Mouse (Mus musculus) heart, adult 2 months (tissue): ENCODE data around the gene Ccdc167. TPM values are rescaled to one million over a fixed set of nuclear protein-coding genes. Genes with fewer than 3 reads are reported as not detected.

ENCODE experiments used
- DNase-seq, 2 experiments: peaks; one replicate each; pipeline ENCODE4 v3.0.0; 2021
- H3K27ac ChIP-seq: fragments of 200-600 bp; 2 replicates; pipeline ENCODE4 v1.8.1; 2022
- H3K27me3 ChIP-seq: fragments of 200-500 bp; 2 replicates; pipeline ENCODE4 v1.6.1; 2012; ENCODE audit warnings: mild to moderate bottlenecking, low read length, inconsistent platforms, mixed read lengths; ENCODE audit not compliant: control insufficient read depth, insufficient read depth
- H3K36me3 ChIP-seq: fragments of 200-500 bp; 2 replicates; pipeline ENCODE4 v1.6.1; 2012; ENCODE audit warnings: low read length, inconsistent platforms; ENCODE audit not compliant: control insufficient read depth, insufficient read depth
- H3K4me1 ChIP-seq: fragments of 200-500 bp; 2 replicates; pipeline ENCODE4 v1.6.1; 2011; ENCODE audit warnings: low read length; ENCODE audit not compliant: control insufficient read depth, insufficient read depth
- H3K4me3 ChIP-seq: fragments of 200-600 bp; 2 replicates; pipeline ENCODE4 v1.8.1; 2022
- H3K79me2 ChIP-seq: fragments of 200-500 bp; replicated peaks from 2 replicates; pipeline ENCODE4 v1.6.1; 2012; ENCODE audit warnings: mild to moderate bottlenecking, inconsistent platforms, low read length, moderate library complexity, mixed read lengths; ENCODE audit not compliant: control insufficient read depth, insufficient read depth
- H3K9ac ChIP-seq: fragments of 200-500 bp; 2 replicates; pipeline ENCODE4 v1.6.1; 2012; ENCODE audit warnings: low read depth, mild to moderate bottlenecking, control low read depth, inconsistent platforms, low read length, mixed read lengths
- CTCF ChIP-seq: fragments of 200-600 bp; IDR thresholded peaks from 2 replicates; pipeline ENCODE4 v1.8.1; 2022; ENCODE audit warnings: antibody characterized with exemption, mild to moderate bottlenecking, moderate library complexity
- EP300 ChIP-seq: fragments of 200-500 bp; IDR thresholded peaks from 2 replicates; pipeline ENCODE4 v1.6.1; 2011; ENCODE audit warnings: low read depth, low read length, control low read depth; ENCODE audit not compliant: insufficient read depth
- POLR2A ChIP-seq: fragments of 200-500 bp; IDR thresholded peaks from 2 replicates; pipeline ENCODE4 v1.6.1; 2011; ENCODE audit warnings: mild to moderate bottlenecking, low read depth, low read length, control low read depth; ENCODE audit not compliant: insufficient read depth
- WGBS: fragments of 180-500 bp; shearing (Covaris S2); methylation state at CpG from one replicate; pipeline ENCODE4 v1.1.7; 2018; 5-methylcytosine and 5-hydroxymethylcytosine counted together
- intact Hi-C: fragments of 180-260 bp; cut with DNase I; formaldehyde crosslinking; loops from one replicate; pipeline ENCODE4 v1.15.1; 2025
- polyA plus RNA-seq: library from polyadenylated mRNA; depleted of rRNA; stranded (reverse); fragments of >200 nt; gene quantifications from 2 replicates; pipeline ENCODE4 v1.2.3, GENCODE M21; 2012
- total RNA-seq, 2 experiments: library from RNA; stranded (reverse); gene quantifications; 2 replicates each; pipeline ENCODE4 v1.2.3; 2021

Ccdc167 gene
- total and polyA plus RNA-seq, 3 experiments, result 6.9 to 11.8 (median 11.4) TPM

- no peaks in the 10 kb centered on the region for H3K4me1 ChIP-seq
- 85% methylated on average over 7 of the region's 7 CpGs for WGBS
- H3K79me2 ChIP-seq, result no peaks in the 10 kb centered on the region
- intact Hi-C loops, result no loop called here
- TF ChIP-seq POLR2A (no peak), CTCF (no peak), EP300 (no peak)
- H3K4me3 ChIP-seq, result no peak overlapping the region
- H3K36me3 ChIP-seq, result no peaks in the 10 kb centered on the region
- no peak for DNase-seq
- no peaks in the 10 kb centered on the region for H3K27me3 ChIP-seq
- H3K9ac ChIP-seq, result no peak overlapping the region
- no peak overlapping the region for H3K27ac ChIP-seq
These were observed 34.6 kb downstream of the Ccdc167 start for GRCm38 (mm10) chr17:29682261-29682660.

- no peak overlapping the region for H3K27ac ChIP-seq
- no peak overlapping the region for H3K9ac ChIP-seq
- WGBS, result 93% methylated on average over 9 of the region's 9 CpGs
- TF ChIP-seq CTCF (no peak), EP300 (no peak), POLR2A (no peak)
- no peaks in the 10 kb centered on the region for H3K4me1 ChIP-seq
- H3K27me3 ChIP-seq, result no peaks in the 10 kb centered on the region
- H3K4me3 ChIP-seq, result no peak overlapping the region
- intact Hi-C loops, result no loop called here
- DNase-seq, result no peak
- no peaks in the 10 kb centered on the region for H3K36me3 ChIP-seq
- no peaks in the 10 kb centered on the region for H3K79me2 ChIP-seq
These were observed 35.2 kb downstream of the Ccdc167 start for GRCm38 (mm10) chr17:29681669-29682068.

- H3K4me1 ChIP-seq, result no peaks in the 10 kb centered on the region
- H3K27ac ChIP-seq, result no peak overlapping the region
- H3K79me2 ChIP-seq, result no peaks in the 10 kb centered on the region
- H3K4me3 ChIP-seq, result no peak overlapping the region
- DNase-seq, result no peak
- H3K27me3 ChIP-seq, result no peaks in the 10 kb centered on the region
- intact Hi-C loops, result no loop called here
- H3K9ac ChIP-seq, result no peak overlapping the region
- WGBS, result 60% methylated on average over 2 of the region's 2 CpGs
- H3K36me3 ChIP-seq, result no peaks in the 10 kb centered on the region
- TF ChIP-seq POLR2A, result no peak
These were observed 35.9 kb downstream of the Ccdc167 start for GRCm38 (mm10) chr17:29680921-29681320.

GRCm38 (mm10) chr17:29680174-29680573, 36.7 kb downstream of the Ccdc167 start:
- Histone ChIP-seq H3K4me1 (no peaks in the 10 kb centered on the region), H3K9ac (no peak overlapping the region), H3K4me3 (no peak overlapping the region), H3K27ac (no peak overlapping the region), H3K36me3 (no peaks in the 10 kb centered on the region), H3K27me3 (no peaks in the 10 kb centered on the region), H3K79me2 (no peaks in the 10 kb centered on the region)
- intact Hi-C loops, result no loop called here
- WGBS, result 78% methylated on average over 2 of the region's 2 CpGs
- no peak for DNase-seq
- TF ChIP-seq EP300, result no peak
- no peak for TF ChIP-seq POLR2A
- no peak for TF ChIP-seq CTCF

- no peak overlapping the region for H3K27ac ChIP-seq
- DNase-seq, result no peak
- H3K79me2 ChIP-seq, result no peaks in the 10 kb centered on the region
- H3K9ac ChIP-seq, result no peak overlapping the region
- H3K27me3 ChIP-seq, result no peaks in the 10 kb centered on the region
- TF ChIP-seq CTCF (no peak), EP300 (no peak), POLR2A (no peak)
- H3K4me1 ChIP-seq, result no peaks in the 10 kb centered on the region
- H3K36me3 ChIP-seq, result no peaks in the 10 kb centered on the region
- intact Hi-C loops, result no loop called here
- 84% methylated on average over 6 of the region's 6 CpGs for WGBS
- H3K4me3 ChIP-seq, result no peak overlapping the region
These were observed 37.6 kb downstream of the Ccdc167 start for GRCm38 (mm10) chr17:29679038-29679767.

GRCm38 (mm10) chr17:29678526-29678925, 38.3 kb downstream of the Ccdc167 start:
- intact Hi-C loops, result no loop called here
- Histone ChIP-seq H3K27me3 (no peaks in the 10 kb centered on the region), H3K36me3 (no peaks in the 10 kb centered on the region), H3K27ac (no peak overlapping the region), H3K79me2 (no peaks in the 10 kb centered on the region), H3K9ac (no peak overlapping the region), H3K4me1 (no peaks in the 10 kb centered on the region), H3K4me3 (no peak overlapping the region)
- TF ChIP-seq EP300 (no peak), CTCF (no peak), POLR2A (no peak)
- 85% methylated on average over 8 of the region's 8 CpGs for WGBS
- no peak for DNase-seq
